Mouse (Mus musculus): Measurements from ENCODE around the gene Trp53i13. TPM values are rescaled to one million over a fixed set of nuclear protein-coding genes. Genes with fewer than 3 reads are reported as not detected.
A peak's percentile ranks its signal among the peaks of the same experiment; 100 is the strongest.
"Not testable (repeated sequence)": the region's sequence is repeated elsewhere in the genome, so short reads cannot be mapped to it uniquely, and the experiment has no call there.

Trp53i13 gene
- polyA plus RNA-seq (2012; rRNA removed) = 7.5 and 8.6 TPM in 2 replicates

GRCm38 (mm10) chr11:77515637-77516552 lies at the start of gene Trp53i13:
Gene Trp53i13 (minus strand): TSS chr11:77515980.
- no peak for DNase-seq (ENCODE audit: extremely low spot score in 1 of 2, low spot score in 1 of 2)

GRCm38 (mm10) chr11:77545261-77545660 lies 29.5 kb upstream of the Trp53i13 start:
- DNase-seq (ENCODE audit: extremely low spot score in 1 of 2, low spot score in 1 of 2) = no peak

- DNase-seq (ENCODE audit: extremely low spot score in 1 of 2, low spot score in 1 of 2) = no peak
Observed at GRCm38 (mm10) chr11:77532202-77532846, 16.5 kb upstream of the Trp53i13 start.

GRCm38 (mm10) chr11:77530862-77531261 lies 15.1 kb upstream of the Trp53i13 start:
- DNase-seq (ENCODE audit: extremely low spot score in 1 of 2, low spot score in 1 of 2) = no peak

GRCm38 (mm10) chr11:77529644-77530043 lies 13.9 kb upstream of the Trp53i13 start:
- no peak for DNase-seq (ENCODE audit: extremely low spot score in 1 of 2, low spot score in 1 of 2)

- not testable (repeated sequence) for DNase-seq (ENCODE audit: extremely low spot score in 1 of 2, low spot score in 1 of 2)
Observed at GRCm38 (mm10) chr11:77528420-77528819, 12.6 kb upstream of the Trp53i13 start.

GRCm38 (mm10) chr11:77525804-77526486 lies 10.2 kb upstream of the Trp53i13 start:
- no peak for DNase-seq (ENCODE audit: extremely low spot score in 1 of 2, low spot score in 1 of 2)

- DNase-seq (ENCODE audit: extremely low spot score in 1 of 2, low spot score in 1 of 2) = no peak
Observed at GRCm38 (mm10) chr11:77520601-77521529, 5.1 kb upstream of the Trp53i13 start.

- no peak for DNase-seq (ENCODE audit: extremely low spot score in 1 of 2, low spot score in 1 of 2)
Observed at GRCm38 (mm10) chr11:77519043-77519442, 3.3 kb upstream of the Trp53i13 start, which contains the start of gene Gm10392. Gene Gm10392 (minus strand): TSS chr11:77519198.

- no peak for DNase-seq (ENCODE audit: extremely low spot score in 1 of 2, low spot score in 1 of 2)
Observed at GRCm38 (mm10) chr11:77518051-77518798, 2.4 kb upstream of the Trp53i13 start.

- no peak for DNase-seq (ENCODE audit: extremely low spot score in 1 of 2, low spot score in 1 of 2)
Observed at GRCm38 (mm10) chr11:77516553-77517425, 1.0 kb upstream of the Trp53i13 start.

GRCm38 (mm10) chr11:77514832-77515636 lies 746 bp downstream of the Trp53i13 start, which contains the start of gene Abhd15:
Gene Abhd15 (plus strand): TSS chr11:77515121.
- DNase-seq (ENCODE audit: extremely low spot score in 1 of 2, low spot score in 1 of 2) = peak in 1 of 2 experiments; percentile 58

- no peak for DNase-seq (ENCODE audit: extremely low spot score in 1 of 2, low spot score in 1 of 2)
Observed at GRCm38 (mm10) chr11:77514281-77514831, 1.4 kb downstream of the Trp53i13 start.

- DNase-seq (ENCODE audit: extremely low spot score in 1 of 2, low spot score in 1 of 2) = no peak
Observed at GRCm38 (mm10) chr11:77513811-77514170, 2.0 kb downstream of the Trp53i13 start.

GRCm38 (mm10) chr11:77512891-77513810 lies 2.6 kb downstream of the Trp53i13 start:
- peak in 1 of 2 experiments; percentile 58 for DNase-seq (ENCODE audit: extremely low spot score in 1 of 2, low spot score in 1 of 2)

- no peak for DNase-seq (ENCODE audit: extremely low spot score in 1 of 2, low spot score in 1 of 2)
Observed at GRCm38 (mm10) chr11:77511336-77511735, 4.4 kb downstream of the Trp53i13 start.

All from frontal cortex, adult 2 months (tissue).